Mouse (Mus musculus): ENCODE results near the gene Aff1. TPM values are rescaled to one million over a fixed set of nuclear protein-coding genes. Genes with fewer than 3 reads are reported as not detected.

Gene Aff1
- total and polyA plus RNA-seq, 2 experiments from 2014 or later, result 1.6 to 6.4 TPM

DNA sequence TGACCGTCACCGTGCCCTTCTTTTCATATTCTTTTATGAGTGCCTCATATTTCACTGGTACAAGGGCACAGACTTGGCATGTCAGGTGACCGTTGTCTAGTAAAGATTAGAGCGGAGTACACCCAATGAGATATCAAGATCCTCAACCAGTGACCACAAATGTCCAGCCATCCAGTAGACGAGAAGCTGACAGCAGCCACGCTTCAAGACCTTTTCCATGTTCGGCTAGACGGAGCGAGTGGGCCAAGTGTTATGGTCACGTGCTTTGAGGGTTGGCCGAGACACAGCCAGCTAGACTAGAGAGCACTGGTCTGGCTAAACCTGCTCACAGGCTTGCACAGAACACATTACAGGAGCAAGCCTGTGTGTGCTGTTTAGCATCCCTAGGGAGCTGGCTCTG is 168.4 kb downstream of the Aff1 start:
- Histone ChIP-seq H3K4me1 (ENCODE audit: insufficient read depth, low read length) (no peaks in the 10 kb centered on the region), H3K27me3 (ENCODE audit: insufficient read depth, low read length) (no peaks in the 10 kb centered on the region), H3K36me3 (ENCODE audit: insufficient read depth, low read length) (peaks cover 23% of the 10 kb centered on the region), H3K4me2 (ENCODE audit: low read depth, low read length, poor library complexity, severe bottlenecking) (no peak overlapping the region), H3K9me3 (ENCODE audit: low read length) (no peaks in the 10 kb centered on the region), H3K27ac (ENCODE audit: low read depth, low read length) (no peak overlapping the region), H3K4me3 (ENCODE audit: low read depth, low read length) (no peak overlapping the region), H3K9ac (replicated peaks; ENCODE audit: low read length, poor library complexity, severe bottlenecking) (no peak overlapping the region)
- TF ChIP-seq CTCF (IDR thresholded peaks at IDR 0.05), result no peak
- DNase-seq (ENCODE audit: low spot score) (no peak), ATAC-seq (ENCODE audit: low FRiP score) (no peak)
- WGBS, result 95% methylated on average over 11 of the region's 11 CpGs

DNA sequence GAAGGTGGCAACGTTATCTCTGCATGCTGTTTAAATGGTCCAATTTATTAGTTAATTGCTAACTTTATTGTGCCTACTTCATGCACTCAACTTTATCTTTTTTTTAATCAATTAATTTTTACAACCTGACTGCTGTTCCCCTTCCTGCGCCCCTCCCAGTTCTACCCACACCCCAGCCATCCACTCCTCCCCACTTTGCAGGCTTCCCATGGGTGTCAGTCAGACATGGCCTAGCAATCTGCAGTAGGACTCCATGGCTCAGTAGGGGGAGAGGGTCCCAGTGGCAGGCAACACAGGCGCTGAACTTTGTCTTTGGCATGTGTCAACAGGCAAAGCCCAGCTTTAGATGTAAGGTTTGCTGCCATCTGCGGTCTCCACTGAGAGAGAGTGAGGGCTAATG is 171.6 kb downstream of the Aff1 start:
- 94% methylated on average over 4 of the region's 4 CpGs for WGBS
- Histone ChIP-seq H3K9me3 (ENCODE audit: low read length) (no peaks in the 10 kb centered on the region), H3K4me1 (ENCODE audit: insufficient read depth, low read length) (no peaks in the 10 kb centered on the region), H3K4me3 (ENCODE audit: low read depth, low read length) (no peak overlapping the region), H3K36me3 (ENCODE audit: insufficient read depth, low read length) (peaks cover 42% of the 10 kb centered on the region), H3K27me3 (ENCODE audit: insufficient read depth, low read length) (no peaks in the 10 kb centered on the region), H3K9ac (replicated peaks; ENCODE audit: low read length, poor library complexity, severe bottlenecking) (no peak overlapping the region), H3K27ac (ENCODE audit: low read depth, low read length) (no peak overlapping the region), H3K4me2 (ENCODE audit: low read depth, low read length, poor library complexity, severe bottlenecking) (no peak overlapping the region)
- TF ChIP-seq CTCF (IDR thresholded peaks at IDR 0.05), result no peak
- ATAC-seq (ENCODE audit: low FRiP score) (no peak), DNase-seq (ENCODE audit: low spot score) (no peak)

DNA sequence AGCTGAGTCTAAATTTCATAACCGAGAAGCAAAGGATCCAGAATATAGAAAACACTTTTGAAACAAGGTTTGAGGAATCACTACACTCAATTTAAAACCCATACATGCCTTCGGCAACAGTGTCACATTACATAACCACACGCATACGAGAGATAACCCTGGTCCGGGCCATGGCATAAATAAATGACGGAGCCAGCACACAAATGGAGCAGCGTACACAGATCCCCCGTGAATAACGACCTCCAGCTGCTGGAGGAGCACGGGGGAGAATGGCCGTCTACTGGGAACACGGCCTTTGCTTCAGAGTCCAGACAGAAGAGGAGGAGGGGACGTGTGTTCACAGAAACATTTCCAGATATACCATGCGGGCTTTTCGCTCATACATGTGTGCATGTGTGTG is 197.6 kb downstream of the Aff1 start:
- Histone ChIP-seq H3K27ac (ENCODE audit: low read depth, low read length) (no peak overlapping the region), H3K4me2 (ENCODE audit: low read depth, low read length, poor library complexity, severe bottlenecking) (no peak overlapping the region), H3K4me3 (ENCODE audit: low read depth, low read length) (no peak overlapping the region), H3K4me1 (ENCODE audit: insufficient read depth, low read length) (no peaks in the 10 kb centered on the region), H3K36me3 (ENCODE audit: insufficient read depth, low read length) (peaks cover 10% of the 10 kb centered on the region), H3K27me3 (ENCODE audit: insufficient read depth, low read length) (no peaks in the 10 kb centered on the region), H3K9ac (replicated peaks; ENCODE audit: low read length, poor library complexity, severe bottlenecking) (no peak overlapping the region), H3K9me3 (ENCODE audit: low read length) (no peaks in the 10 kb centered on the region)
- WGBS, result 65% methylated on average over 15 of the region's 15 CpGs
- no peak for TF ChIP-seq CTCF (IDR thresholded peaks at IDR 0.05)
- no peak for ATAC-seq (ENCODE audit: low FRiP score)
- DNase-seq (ENCODE audit: low spot score), result no peak

DNA sequence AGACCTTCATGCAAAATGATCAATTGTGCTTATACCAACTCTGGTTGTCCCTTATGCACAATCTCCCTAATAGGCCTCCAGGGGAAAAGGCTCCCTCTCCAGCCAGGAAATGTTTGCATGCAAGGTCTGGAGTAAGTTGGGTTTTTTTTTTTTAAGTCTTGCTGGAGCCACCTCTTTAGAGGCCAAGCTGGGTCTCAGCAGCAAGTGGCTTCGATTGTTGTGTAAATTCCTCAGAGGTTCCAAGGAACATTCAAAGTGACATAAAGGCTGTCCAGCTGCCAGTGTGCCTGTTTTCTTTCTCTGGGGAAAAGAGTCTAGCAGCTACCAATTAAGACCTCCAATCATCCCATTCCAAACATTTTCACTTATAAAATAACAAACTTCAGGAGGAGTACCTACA is 206.1 kb downstream of the Aff1 start:
- Histone ChIP-seq H3K4me2 (ENCODE audit: low read depth, low read length, poor library complexity, severe bottlenecking) (no peak overlapping the region), H3K36me3 (ENCODE audit: insufficient read depth, low read length) (no peaks in the 10 kb centered on the region), H3K4me3 (ENCODE audit: low read depth, low read length) (no peak overlapping the region), H3K9ac (replicated peaks; ENCODE audit: low read length, poor library complexity, severe bottlenecking) (no peak overlapping the region), H3K27ac (ENCODE audit: low read depth, low read length) (no peak overlapping the region), H3K4me1 (ENCODE audit: insufficient read depth, low read length) (no peaks in the 10 kb centered on the region), H3K9me3 (ENCODE audit: low read length) (no peaks in the 10 kb centered on the region), H3K27me3 (ENCODE audit: insufficient read depth, low read length) (no peaks in the 10 kb centered on the region)
- DNase-seq (ENCODE audit: low spot score) (no peak), ATAC-seq (ENCODE audit: low FRiP score) (no peak)
- 0% methylated on average over 1 of the region's 1 CpGs for WGBS
- TF ChIP-seq CTCF (IDR thresholded peaks at IDR 0.05), result no peak

Other genes starting within 250 kb of the Aff1 start
- gene Slc10a6, start 63.0 kb upstream of the Aff1 start, total RNA-seq (2014; rRNA removed), result 1.7 TPM in 1 of 2 replicates, not detected in the other
- gene Slc10a6, start 63.0 kb upstream of the Aff1 start, polyA plus RNA-seq (2015; fragmentation: Nextera tagmentation; extraction: Ambion mirVana), result not detected in 2 replicates
- 0.61 TPM in 1 of 2 replicates, not detected in the other for gene 1700016H13Rik, start 36.4 kb upstream of the Aff1 start, total RNA-seq (2014; rRNA removed)
- gene 1700016H13Rik, start 36.4 kb upstream of the Aff1 start, polyA plus RNA-seq (2015; fragmentation: Nextera tagmentation; extraction: Ambion mirVana), result 0.25 and 0.30 TPM in 2 replicates
- 44.6 and 46.7 TPM in 2 replicates for gene Klhl8, start 218.9 kb downstream of the Aff1 start, total RNA-seq (2014; rRNA removed)
- gene Klhl8, start 218.9 kb downstream of the Aff1 start, polyA plus RNA-seq (2015; fragmentation: Nextera tagmentation; extraction: Ambion mirVana), result 39.5 and 41.5 TPM in 2 replicates